Mouse (Mus musculus) forebrain, embryonic 12.5 days (tissue): ENCODE measurements around the gene Gm21876. TPM values are rescaled to one million over a fixed set of nuclear protein-coding genes. Genes with fewer than 3 reads are reported as not detected.
"Not testable (repeated sequence)": the region's sequence is repeated elsewhere in the genome, so short reads cannot be mapped to it uniquely, and the experiment has no call there.

ENCODE experiments used
- ATAC-seq: fragments of 200-750 bp; cut with Nextera tagmentation; 2 replicates; pipeline ENCODE4 v1.8.0; 2017; ENCODE audit warnings: moderate TSS enrichment; ENCODE audit not compliant: low FRiP score
- H3K27ac ChIP-seq: fragments of 300-500 bp; sonication (generic); 2 replicates; pipeline ENCODE4 v1.5.1; 2016; ENCODE audit warnings: mild to moderate bottlenecking
- H3K27me3 ChIP-seq: fragments of 300-500 bp; sonication (generic); 2 replicates; pipeline ENCODE4 v1.6.1; 2016; ENCODE audit warnings: mild to moderate bottlenecking
- H3K36me3 ChIP-seq: fragments of 300-500 bp; sonication (generic); replicated peaks from 2 replicates; pipeline ENCODE4 v1.6.1; 2016; ENCODE audit warnings: mild to moderate bottlenecking
- H3K4me1 ChIP-seq: fragments of 300-500 bp; sonication (generic); 2 replicates; pipeline ENCODE4 v1.6.1; 2016
- H3K4me2 ChIP-seq: fragments of 300-500 bp; sonication (generic); 2 replicates; pipeline ENCODE4 v1.6.1; 2016; ENCODE audit warnings: mild to moderate bottlenecking, moderate library complexity
- H3K4me3 ChIP-seq: fragments of 300-500 bp; sonication (generic); replicated peaks from 2 replicates; pipeline ENCODE4 v1.5.1; 2016; ENCODE audit warnings: mild to moderate bottlenecking
- H3K9ac ChIP-seq: fragments of 300-500 bp; sonication (generic); 2 replicates; pipeline ENCODE4 v1.6.1; 2016; ENCODE audit warnings: mild to moderate bottlenecking
- H3K9me3 ChIP-seq: fragments of 300-500 bp; sonication (generic); 2 replicates; pipeline ENCODE4 v1.6.1; 2016
- WGBS: fragments of 180-500 bp; shearing (Covaris S2); methylation state at CpG from one replicate; pipeline ENCODE4 v1.1.7; 2016; 5-methylcytosine and 5-hydroxymethylcytosine counted together
- polyA plus RNA-seq: library from polyadenylated mRNA; unstranded; fragments of >200 nt; fragmentation: Nextera tagmentation; extraction: Ambion mirVana; gene quantifications from 2 replicates; pipeline ENCODE4 v1.2.1, GENCODE M21; 2016

The Gm21876 gene
- polyA plus RNA-seq, result not detected in 2 replicates

- Histone ChIP-seq H3K36me3 (no peaks in the 10 kb centered on the region), H3K27ac (no peak within 1 kb of the TSS), H3K4me3 (no peak within 1 kb of the TSS), H3K27me3 (no peaks in the 10 kb centered on the region), H3K9me3 (no peaks in the 10 kb centered on the region), H3K9ac (no peak within 1 kb of the TSS), H3K4me2 (no peak within 1 kb of the TSS), H3K4me1 (no peaks in the 10 kb centered on the region)
- ATAC-seq, result no peak
- WGBS, result 78% methylated on average over 3 of the region's 3 CpGs
These were observed at the start of gene Gm21876 for GRCm38 (mm10) chrX:21175553-21175952. Gene Gm21876 (minus strand): TSS chrX:21175653.

- Histone ChIP-seq H3K9me3 (no peaks in the 10 kb centered on the region), H3K4me1 (no peaks in the 10 kb centered on the region), H3K9ac (no peak overlapping the region), H3K4me3 (no peak overlapping the region), H3K4me2 (no peak overlapping the region), H3K27me3 (no peaks in the 10 kb centered on the region), H3K27ac (no peak overlapping the region), H3K36me3 (no peaks in the 10 kb centered on the region)
- ATAC-seq, result no peak
- WGBS, result 73% methylated on average over 3 of the region's 3 CpGs
These were observed 45.0 kb upstream of the Gm21876 start for GRCm38 (mm10) chrX:21220422-21220821.

DNA sequence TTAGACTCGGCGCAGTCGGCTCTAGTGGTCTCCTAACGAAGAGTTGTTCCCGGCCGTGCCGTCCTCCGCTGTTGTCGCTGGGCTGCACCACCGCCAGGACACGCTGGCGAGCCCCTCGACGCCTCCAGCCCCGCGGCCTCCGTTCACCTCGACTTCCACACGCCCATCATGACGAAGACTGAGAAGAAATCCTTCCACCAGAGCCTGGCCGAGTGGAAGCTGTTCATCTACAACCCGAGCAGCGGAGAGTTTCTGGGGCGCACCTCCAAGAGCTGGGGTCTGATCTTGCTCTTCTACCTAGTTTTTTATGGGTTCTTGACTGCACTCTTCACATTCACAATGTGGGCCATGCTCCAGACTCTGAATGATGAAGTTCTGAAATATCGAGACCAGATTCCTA is 28.8 kb downstream of the Gm21876 start:
- H3K9me3 ChIP-seq, H3K4me2 ChIP-seq, H3K9ac ChIP-seq, H3K4me1 ChIP-seq, H3K4me3 ChIP-seq, H3K36me3 ChIP-seq, ATAC-seq, H3K27ac ChIP-seq, H3K27me3 ChIP-seq: not testable (repeated sequence)
- 91% methylated on average over 25 of the region's 25 CpGs for WGBS

Other genes with a start within 250 kb of the Gm21876 start
- gene Cfp, start 244.1 kb downstream of the Gm21876 start, polyA plus RNA-seq, result 4.2 and 6.0 TPM in 2 replicates
- gene Elk1, start 225.0 kb downstream of the Gm21876 start, polyA plus RNA-seq, result 20.2 and 20.4 TPM in 2 replicates
- 56.5 and 59.3 TPM in 2 replicates for gene Uxt, start 213.6 kb downstream of the Gm21876 start, polyA plus RNA-seq
- 8.1 and 8.4 TPM in 2 replicates for gene Zfp182, start 113.3 kb downstream of the Gm21876 start, polyA plus RNA-seq
- gene Spaca5, start 107.2 kb downstream of the Gm21876 start, polyA plus RNA-seq, result not detected in 2 replicates
- gene Zfp300, start 86.1 kb downstream of the Gm21876 start, polyA plus RNA-seq, result 2.6 and 3.2 TPM in 2 replicates
- not detected in 2 replicates for gene Ssxa1, start 59.8 kb downstream of the Gm21876 start, polyA plus RNA-seq